Mouse (Mus musculus) CD4-positive helper T cell, adult 2 months (primary cell): ENCODE measurements around the gene Col6a2.

Experiments used
- DNase-seq: peaks from one replicate; pipeline ENCODE4 v3.0.0-alpha.2; 2012; ENCODE audit warnings: low read depth, missing footprints, low spot score

Col6a2 gene

GRCm38 (mm10) chr10:76622928-76623680 lies at the start of gene Col6a2:
Gene Col6a2, minus strand, starts transcription at chr10:76623630.
- DNase-seq, result peak; percentile 31

GRCm38 (mm10) chr10:76671939-76672338 lies 48.5 kb upstream of the Col6a2 start:
- DNase-seq, result no peak

- no peak for DNase-seq
Observed at GRCm38 (mm10) chr10:76668947-76669284, 45.5 kb upstream of the Col6a2 start.

- no peak for DNase-seq
Observed at GRCm38 (mm10) chr10:76668261-76668946, 45.0 kb upstream of the Col6a2 start.

GRCm38 (mm10) chr10:76667197-76667805 lies 43.9 kb upstream of the Col6a2 start:
- no peak for DNase-seq

- no peak for DNase-seq
Observed at GRCm38 (mm10) chr10:76665551-76665950, 42.1 kb upstream of the Col6a2 start.

GRCm38 (mm10) chr10:76664156-76665115 lies 41.0 kb upstream of the Col6a2 start:
- no peak for DNase-seq

- DNase-seq, result no peak
Observed at GRCm38 (mm10) chr10:76653345-76654336, 30.2 kb upstream of the Col6a2 start.

- DNase-seq, result no peak
Observed at GRCm38 (mm10) chr10:76650662-76651342, 27.4 kb upstream of the Col6a2 start.

GRCm38 (mm10) chr10:76648738-76649137 lies 25.3 kb upstream of the Col6a2 start:
- DNase-seq, result no peak

GRCm38 (mm10) chr10:76647390-76647789 lies 24.0 kb upstream of the Col6a2 start:
- DNase-seq, result no peak

- no peak for DNase-seq
Observed at GRCm38 (mm10) chr10:76645686-76646085, 22.3 kb upstream of the Col6a2 start.

GRCm38 (mm10) chr10:76645066-76645465 lies 21.6 kb upstream of the Col6a2 start:
- no peak for DNase-seq

GRCm38 (mm10) chr10:76643999-76644398 lies 20.6 kb upstream of the Col6a2 start:
- no peak for DNase-seq

GRCm38 (mm10) chr10:76643446-76643845 lies 20.0 kb upstream of the Col6a2 start:
- no peak for DNase-seq

GRCm38 (mm10) chr10:76642628-76643434 lies 19.4 kb upstream of the Col6a2 start:
- DNase-seq, result no peak

GRCm38 (mm10) chr10:76641894-76642627 lies 18.6 kb upstream of the Col6a2 start:
- no peak for DNase-seq

- no peak for DNase-seq
Observed at GRCm38 (mm10) chr10:76639952-76640351, 16.5 kb upstream of the Col6a2 start.
